Mouse (Mus musculus): Measurements from ENCODE around the gene Dpep3. TPM values are rescaled to one million over a fixed set of nuclear protein-coding genes. Genes with fewer than 3 reads are reported as not detected.
"Not testable (repeated sequence)": the region's sequence is repeated elsewhere in the genome, so short reads cannot be mapped to it uniquely, and the experiment has no call there.

Gene Dpep3
- not detected for total RNA-seq (2021)
- long read RNA-seq, experiment 1 = 0 reads
- long read RNA-seq, experiment 2 = 0 reads

GRCm38 (mm10) chr8:105979325-105979724 lies at the start of gene Dpep3:
Gene Dpep3, minus strand, starts transcription at chr8:105979429.
- DNase-seq (ENCODE audit: low spot score in 2 of 2) = no peak

- DNase-seq (ENCODE audit: low spot score in 2 of 2) = peak; percentile 22 to 62
These were observed 43.3 kb upstream of the Dpep3 start for GRCm38 (mm10) chr8:106022483-106022882.

- DNase-seq (ENCODE audit: low spot score in 2 of 2) = no peak
These were observed 38.8 kb upstream of the Dpep3 start for GRCm38 (mm10) chr8:106018039-106018438.

- no peak for DNase-seq (ENCODE audit: low spot score in 2 of 2)
These were observed 37.9 kb upstream of the Dpep3 start for GRCm38 (mm10) chr8:106017130-106017529.

GRCm38 (mm10) chr8:106016284-106016683 lies 37.1 kb upstream of the Dpep3 start:
- DNase-seq (ENCODE audit: low spot score in 2 of 2) = no peak

- not testable (repeated sequence) for DNase-seq (ENCODE audit: low spot score in 2 of 2)
These were observed 33.0 kb upstream of the Dpep3 start for GRCm38 (mm10) chr8:106012203-106012602.

- DNase-seq (ENCODE audit: low spot score in 2 of 2) = no peak
These were observed 32.4 kb upstream of the Dpep3 start, which contains the start of gene Ddx28 for GRCm38 (mm10) chr8:106011643-106011986. Gene Ddx28, minus strand, starts transcription at chr8:106011882.

GRCm38 (mm10) chr8:106010748-106011642 lies 31.8 kb upstream of the Dpep3 start:
- DNase-seq (ENCODE audit: low spot score in 2 of 2) = peak; percentile 79 to 86

GRCm38 (mm10) chr8:106007891-106008290 lies 28.7 kb upstream of the Dpep3 start:
- not testable (repeated sequence) for DNase-seq (ENCODE audit: low spot score in 2 of 2)

- DNase-seq (ENCODE audit: low spot score in 2 of 2) = no peak
These were observed 27.9 kb upstream of the Dpep3 start for GRCm38 (mm10) chr8:106007135-106007534.

- DNase-seq (ENCODE audit: low spot score in 2 of 2) = no peak
These were observed 27.2 kb upstream of the Dpep3 start for GRCm38 (mm10) chr8:106006413-106006812.

- no peak for DNase-seq (ENCODE audit: low spot score in 2 of 2)
These were observed 26.6 kb upstream of the Dpep3 start, which contains the start of gene Dpep2nb for GRCm38 (mm10) chr8:106005875-106006274. Gene Dpep2nb, minus strand, starts transcription at chr8:106005975.

- DNase-seq (ENCODE audit: low spot score in 2 of 2) = no peak
These were observed 25.4 kb upstream of the Dpep3 start for GRCm38 (mm10) chr8:106004538-106005207.

GRCm38 (mm10) chr8:106001908-106002307 lies 22.7 kb upstream of the Dpep3 start:
- DNase-seq (ENCODE audit: low spot score in 2 of 2) = no peak

GRCm38 (mm10) chr8:105998971-105999370 lies 19.7 kb upstream of the Dpep3 start:
- no peak for DNase-seq (ENCODE audit: low spot score in 2 of 2)

GRCm38 (mm10) chr8:105996359-105996758 lies 17.1 kb upstream of the Dpep3 start:
- DNase-seq (ENCODE audit: low spot score in 2 of 2) = no peak

GRCm38 (mm10) chr8:105993226-105993625 lies 14.0 kb upstream of the Dpep3 start:
- no peak for DNase-seq (ENCODE audit: low spot score in 2 of 2)

- DNase-seq (ENCODE audit: low spot score in 2 of 2) = no peak
These were observed 13.3 kb upstream of the Dpep3 start for GRCm38 (mm10) chr8:105992499-105992898.

- no peak for DNase-seq (ENCODE audit: low spot score in 2 of 2)
These were observed 12.3 kb upstream of the Dpep3 start for GRCm38 (mm10) chr8:105991546-105991945.

GRCm38 (mm10) chr8:105990856-105991387 lies 11.7 kb upstream of the Dpep3 start, which contains the start of gene Dus2:
Gene Dus2, plus strand, starts transcription at chr8:105991337.
- DNase-seq (ENCODE audit: low spot score in 2 of 2) = peak; percentile 60 to 78

- no peak for DNase-seq (ENCODE audit: low spot score in 2 of 2)
These were observed 9.3 kb upstream of the Dpep3 start for GRCm38 (mm10) chr8:105988546-105988945.

- DNase-seq (ENCODE audit: low spot score in 2 of 2) = not testable (repeated sequence)
These were observed 4.2 kb upstream of the Dpep3 start for GRCm38 (mm10) chr8:105983406-105983805.

Measured in adrenal gland, postnatal 4 days (tissue).